Mouse (Mus musculus) ES-E14 (cell line): ENCODE data around the gene Cwc22.

Experiments used
- CHD2 ChIP-seq: IDR thresholded peaks from 2 replicates; pipeline ENCODE4 v1.6.1; 2014; ENCODE audit warnings: mild to moderate bottlenecking, low read depth, low read length, inconsistent platforms
- HCFC1 ChIP-seq: IDR thresholded peaks from 2 replicates; pipeline ENCODE4 v1.6.1; 2012; ENCODE audit warnings: low read length, inconsistent platforms, borderline replicate concordance; ENCODE audit not compliant: insufficient read depth
- MAFK ChIP-seq: IDR thresholded peaks from 2 replicates; pipeline ENCODE4 v1.6.1; 2014; ENCODE audit warnings: mild to moderate bottlenecking, low read depth, low read length, inconsistent platforms; ENCODE audit not compliant: insufficient read depth
- ZC3H11A ChIP-seq: IDR thresholded peaks from 2 replicates; pipeline ENCODE4 v1.6.1; 2012; ENCODE audit warnings: low read depth, mild to moderate bottlenecking, inconsistent platforms, low read length, borderline replicate concordance
- ZNF384 ChIP-seq: IDR thresholded peaks from 2 replicates; pipeline ENCODE4 v1.6.1; 2012; ENCODE audit warnings: low read depth, low read length, inconsistent platforms

DNA sequence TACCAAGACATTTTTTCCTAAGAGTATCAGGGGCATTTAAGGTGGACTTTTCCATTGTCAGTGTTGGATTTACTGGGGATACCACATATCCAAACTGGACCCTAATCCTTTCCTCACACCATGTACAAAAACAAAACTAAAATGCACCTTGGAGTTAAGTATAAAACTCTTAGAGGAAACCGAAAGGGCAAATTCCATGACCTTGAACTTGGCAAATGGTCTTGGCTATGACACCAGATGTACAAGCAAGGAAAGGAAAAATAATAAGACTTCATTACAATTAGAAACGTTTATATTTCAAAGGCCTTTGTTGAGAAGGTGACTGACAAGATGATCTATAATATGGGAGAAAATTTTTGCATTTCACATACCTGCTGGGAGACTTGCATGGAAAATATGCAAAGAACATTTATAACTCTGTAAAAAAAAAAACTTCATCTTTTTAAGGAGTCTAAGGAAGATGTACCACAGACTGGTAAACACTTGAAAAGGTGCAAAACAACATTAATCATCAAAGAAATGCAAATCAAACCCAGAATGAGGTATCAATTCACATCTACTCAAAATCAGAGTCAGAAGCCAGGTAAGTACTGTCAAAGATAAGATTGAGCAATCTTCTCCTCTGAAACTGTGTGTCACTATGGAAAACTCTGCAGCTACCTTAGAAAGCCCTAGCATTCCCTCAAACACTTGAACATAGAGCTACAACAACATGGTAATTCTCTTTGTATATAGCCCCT lies 40.0 kb upstream of the Cwc22 start:
- TF ChIP-seq MAFK (no peak), ZNF384 (no peak), CHD2 (no peak), ZC3H11A (no peak), HCFC1 (no peak)
